Mouse (Mus musculus) cerebellum, adult 2 months (tissue): ENCODE measurements around the gene Filip1l.

Source experiments
- CTCF ChIP-seq: fragments of 200-500 bp; IDR thresholded peaks from 2 replicates; pipeline ENCODE4 v1.5.1; 2011; ENCODE audit warnings: low read depth, mild to moderate bottlenecking, control low read depth, low read length, moderate library complexity, borderline replicate concordance; ENCODE audit not compliant: insufficient read depth
- POLR2A ChIP-seq: fragments of 200-500 bp; IDR thresholded peaks from 2 replicates; pipeline ENCODE4 v1.6.1; 2011; ENCODE audit warnings: low read length, control low read depth, borderline replicate concordance; ENCODE audit not compliant: insufficient read depth

DNA sequence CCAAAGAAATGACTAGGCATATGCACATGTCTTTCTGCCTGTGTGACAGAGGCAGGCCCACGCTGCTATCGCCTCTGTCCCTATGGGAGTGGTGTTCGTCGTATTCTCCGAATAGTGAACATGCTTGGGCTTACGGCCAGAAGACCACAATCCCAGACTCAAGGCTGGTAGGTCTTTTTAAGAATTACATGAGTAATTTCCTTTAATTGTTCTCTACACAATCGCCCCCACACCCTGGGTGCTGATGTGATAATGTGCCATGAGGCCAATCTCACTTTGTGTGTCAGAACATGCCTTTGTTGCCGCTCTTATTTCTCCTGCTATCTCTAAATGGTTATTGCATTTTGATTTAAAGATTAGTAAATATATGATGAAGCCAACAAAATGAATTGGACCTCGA, 132.4 kb downstream of the Filip1l start:
- TF ChIP-seq CTCF (no peak), POLR2A (no peak)
